Mouse (Mus musculus): ENCODE results near the gene Dach2. TPM values are rescaled to one million over a fixed set of nuclear protein-coding genes. Genes with fewer than 3 reads are reported as not detected.

Dach2 gene
- polyA plus RNA-seq, 1 experiment from 2014 or later, result 1.5 TPM

Other genes starting within 250 kb of the Dach2 start
- gene Chm, start 112.0 kb upstream of the Dach2 start, polyA plus RNA-seq (2015; fragmentation: Nextera tagmentation; extraction: Ambion mirVana), result 8.6 and 9.5 TPM in 2 replicates